Mouse (Mus musculus): ENCODE measurements around the gene Maml2.

- TF ChIP-seq POLR2A (IDR thresholded peaks at IDR 0.05; ENCODE audit: borderline replicate concordance, insufficient read depth, low read length): no peak
- TF ChIP-seq CTCF (IDR thresholded peaks at IDR 0.05; ENCODE audit: borderline replicate concordance, insufficient read depth, low read depth, low read length): no peak
These were observed 144.4 kb downstream of the Maml2 start for GRCm38 (mm10) chr9:13442012-13442735.
